ENCODE assay signal across 10 mouse cellular contexts in the genomic region with DNA sequence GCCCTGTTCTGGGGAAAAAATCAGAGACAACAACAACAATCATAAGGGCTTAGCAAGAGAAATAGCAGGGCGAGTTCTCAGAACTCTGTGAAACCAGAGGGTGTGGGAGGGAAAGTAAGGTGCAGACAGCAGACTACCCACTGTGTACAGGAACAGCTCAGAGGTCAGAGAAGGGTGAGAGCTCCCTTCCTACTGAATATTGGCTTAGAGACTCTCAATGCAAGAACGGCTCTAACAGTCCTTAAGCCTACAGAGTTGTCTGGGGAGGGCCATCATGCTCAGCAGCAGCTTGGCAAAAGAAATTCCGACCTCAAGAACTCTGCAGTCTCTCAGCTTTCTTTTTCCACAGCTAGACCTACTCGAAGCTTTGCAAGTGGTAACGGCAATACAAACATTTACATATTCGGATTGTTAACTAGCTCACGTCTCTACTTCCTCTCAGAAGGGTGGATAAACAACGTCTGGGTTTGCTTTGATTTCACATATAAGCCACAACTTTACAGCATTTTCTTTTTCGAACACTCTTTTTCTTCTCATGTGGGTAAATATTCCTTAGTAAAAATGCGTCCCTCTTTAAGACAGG. TPM values are rescaled to one million over a fixed set of nuclear protein-coding genes. Genes with fewer than 3 reads are reported as not detected.
DNase-seq lines count a peak whose midpoint lies in the region; ATAC-seq and TF ChIP-seq lines count a peak whose summit lies in the region.
"Had no signal": no experiment of that assay in that cellular context is flagged by ENCODE, and none has a peak within 500 bp of the region (broad histone marks: within the 10 kb centered on the region; RNA-seq: fewer than 3 reads in every experiment).

No protein-coding gene starts in this region.

- WGBS in heart, postnatal 0 days: 41% methylated on average over 10 of the region's 10 CpGs
- WGBS in heart, embryonic 11.5 days (ENCODE audit: insufficient replicate concordance): 39% methylated on average over 10 of the region's 10 CpGs
- WGBS in lung, postnatal 0 days: 24% methylated on average over 10 of the region's 10 CpGs
- 37% methylated on average over 10 of the region's 10 CpGs for WGBS in hindbrain, embryonic 12.5 days
- WGBS in forebrain, embryonic 14.5 days: 42% methylated on average over 10 of the region's 10 CpGs

- H3K4me3 ChIP-seq in heart, postnatal 0 days (ENCODE audit: low read depth, low read length): peak overlapping the region; percentile 55
- no peak overlapping the region for H3K4me3 ChIP-seq in heart, embryonic 11.5 days (ENCODE audit: low read depth, low read length)
- no peak overlapping the region for H3K4me3 ChIP-seq in lung, postnatal 0 days (ENCODE audit: low read depth, low read length)
- H3K4me3 ChIP-seq in hindbrain, embryonic 12.5 days: no peak overlapping the region
- no peak overlapping the region for H3K4me3 ChIP-seq in forebrain, embryonic 14.5 days (ENCODE audit: low read depth, low read length)
- H3K4me3 ChIP-seq: forebrain, embryonic 15.5 days had no signal

- peak overlapping the region; percentile 67 for H3K27ac ChIP-seq in heart, postnatal 0 days (ENCODE audit: low read depth)
- H3K27ac ChIP-seq in heart, embryonic 11.5 days (ENCODE audit: low read depth, low read length): no peak overlapping the region
- H3K27ac ChIP-seq in lung, postnatal 0 days (ENCODE audit: low read length): no peak overlapping the region; the same call in 1 of the 2 replicates
- no peak overlapping the region for H3K27ac ChIP-seq in hindbrain, embryonic 12.5 days
- no peak overlapping the region for H3K27ac ChIP-seq in forebrain, embryonic 14.5 days (ENCODE audit: low read depth, low read length)
- H3K27ac ChIP-seq: forebrain, embryonic 15.5 days; hindbrain, postnatal 0 days had no signal

- TF ChIP-seq EP300 in heart, postnatal 0 days (IDR thresholded peaks at IDR 0.05; ENCODE audit: low read depth): no peak
- no peak for TF ChIP-seq EP300 in lung, postnatal 0 days (IDR thresholded peaks at IDR 0.05)

- peak overlapping the region; percentile 73 for H3K4me2 ChIP-seq in heart, postnatal 0 days (ENCODE audit: low read depth, low read length)
- no peak overlapping the region for H3K4me2 ChIP-seq in heart, embryonic 11.5 days
- peak overlapping the region; percentile 22; the same call in 1 of the 2 replicates for H3K4me2 ChIP-seq in lung, postnatal 0 days (replicated peaks; ENCODE audit: low read depth, low read length)
- H3K4me2 ChIP-seq in hindbrain, embryonic 12.5 days (replicated peaks): no peak overlapping the region
- no peak overlapping the region for H3K4me2 ChIP-seq in forebrain, embryonic 14.5 days (ENCODE audit: low read length)
- H3K4me2 ChIP-seq: forebrain, embryonic 15.5 days had no signal

- 0 out of 2 replicates have a peak overlapping the region, but pooled peaks have one; percentile 43 for H3K9ac ChIP-seq in heart, postnatal 0 days (replicated peaks; ENCODE audit: low read depth, low read length)
- H3K9ac ChIP-seq in heart, embryonic 11.5 days (ENCODE audit: low read depth, low read length): no peak overlapping the region
- no peak overlapping the region for H3K9ac ChIP-seq in lung, postnatal 0 days (replicated peaks; ENCODE audit: low read depth)
- H3K9ac ChIP-seq in hindbrain, embryonic 12.5 days: no peak overlapping the region
- H3K9ac ChIP-seq in forebrain, embryonic 14.5 days (ENCODE audit: low read length): no peak overlapping the region
- H3K9ac ChIP-seq: forebrain, embryonic 15.5 days had no signal

- H3K4me1 ChIP-seq in heart, postnatal 0 days (ENCODE audit: control insufficient read depth, insufficient read depth): peaks cover 14% of the 10 kb centered on the region
- H3K4me1 ChIP-seq in heart, embryonic 11.5 days (ENCODE audit: control insufficient read depth, insufficient read depth, low read length): no peaks in the 10 kb centered on the region
- H3K4me1 ChIP-seq in lung, postnatal 0 days (ENCODE audit: insufficient read depth, low read depth, low read length): 0 out of 2 replicates have a peak, but pooled peaks cover 4% of the 10 kb centered on the region
- H3K4me1 ChIP-seq in hindbrain, embryonic 12.5 days: peaks cover 8% of the 10 kb centered on the region; the same call in 1 of the 2 replicates
- no peaks in the 10 kb centered on the region for H3K4me1 ChIP-seq in forebrain, embryonic 14.5 days (ENCODE audit: control insufficient read depth, insufficient read depth, low read length)

- no peaks in the 10 kb centered on the region for H3K9me3 ChIP-seq in heart, postnatal 0 days (replicated peaks; ENCODE audit: control insufficient read depth, low read length)
- no peaks in the 10 kb centered on the region for H3K9me3 ChIP-seq in heart, embryonic 11.5 days (replicated peaks; ENCODE audit: control insufficient read depth, low read length)
- H3K9me3 ChIP-seq in lung, postnatal 0 days (ENCODE audit: low read length): no peaks in the 10 kb centered on the region
- H3K9me3 ChIP-seq in hindbrain, embryonic 12.5 days (replicated peaks): no peaks in the 10 kb centered on the region
- no peaks in the 10 kb centered on the region for H3K9me3 ChIP-seq in forebrain, embryonic 14.5 days (replicated peaks; ENCODE audit: control insufficient read depth, low read length)
- H3K9me3 ChIP-seq: forebrain, embryonic 15.5 days had no signal

- 0 out of 2 replicates have a peak, but pooled peaks cover 4% of the 10 kb centered on the region for H3K36me3 ChIP-seq in heart, postnatal 0 days (replicated peaks; ENCODE audit: control insufficient read depth, insufficient read depth, low read length)
- no peaks in the 10 kb centered on the region for H3K36me3 ChIP-seq in heart, embryonic 11.5 days (ENCODE audit: control insufficient read depth, insufficient read depth, low read length)
- no peaks in the 10 kb centered on the region for H3K36me3 ChIP-seq in lung, postnatal 0 days (ENCODE audit: insufficient read depth, low read length)
- H3K36me3 ChIP-seq in hindbrain, embryonic 12.5 days: no peaks in the 10 kb centered on the region
- H3K36me3 ChIP-seq in forebrain, embryonic 14.5 days (ENCODE audit: control insufficient read depth, insufficient read depth, low read length): no peaks in the 10 kb centered on the region
- H3K36me3 ChIP-seq: forebrain, embryonic 15.5 days had no signal

- no peak for ATAC-seq in heart, postnatal 0 days (ENCODE audit: insufficient read depth, low read depth)
- ATAC-seq in heart, embryonic 11.5 days (replicated peaks; ENCODE audit: insufficient number of reproducible peaks, low FRiP score, low TSS enrichment): no peak
- peak; percentile 49 for ATAC-seq in CD4-positive, CD25-positive, alpha-beta regulatory T cell, adult 4 months
- no peak for ATAC-seq in lung, postnatal 0 days
- ATAC-seq in hindbrain, embryonic 12.5 days (ENCODE audit: low FRiP score): no peak
- no peak for ATAC-seq in forebrain, embryonic 14.5 days
- ATAC-seq: forebrain, embryonic 15.5 days; hindbrain, postnatal 0 days had no signal

- H3K27me3 ChIP-seq in heart, postnatal 0 days (ENCODE audit: control insufficient read depth, insufficient read depth, low read length): no peaks in the 10 kb centered on the region
- peaks cover 10% of the 10 kb centered on the region for H3K27me3 ChIP-seq in heart, embryonic 11.5 days (ENCODE audit: control insufficient read depth, insufficient read depth, low read length)
- H3K27me3 ChIP-seq in lung, postnatal 0 days (replicated peaks; ENCODE audit: insufficient read depth, low read length): no peaks in the 10 kb centered on the region
- peaks cover 58% of the 10 kb centered on the region for H3K27me3 ChIP-seq in hindbrain, embryonic 12.5 days
- peaks cover 12% of the 10 kb centered on the region; the same call in 1 of the 2 replicates for H3K27me3 ChIP-seq in forebrain, embryonic 14.5 days (replicated peaks; ENCODE audit: control insufficient read depth, insufficient read depth, low read length)

- no peak for DNase-seq in heart, postnatal 0 days (ENCODE audit: low spot score)
- DNase-seq in fibroblast of lung, adult 2 months (ENCODE audit: low read depth): peak; percentile 11
- DNase-seq in lung, postnatal 0 days (ENCODE audit: low spot score): peak; percentile 15
- no peak for DNase-seq in forebrain, embryonic 14.5 days (ENCODE audit: low spot score)
- no peak for DNase-seq in right cerebral cortex, postnatal 14 days

- TF ChIP-seq CTCF in heart, postnatal 0 days (IDR thresholded peaks at IDR 0.05; ENCODE audit: low read depth): no peak
- TF ChIP-seq CTCF in lung, postnatal 0 days (IDR thresholded peaks at IDR 0.05): no peak

RNA-seq across cellular contexts. Expression of gene Nt5e, which starts 2.3 kb away (rescaled TPM):
- 17.0 and 24.4 TPM in 2 replicates for total RNA-seq in heart, postnatal 0 days (2014; rRNA removed; ENCODE audit: low replicate concordance)
- 9.2 and 9.4 TPM in 2 replicates for polyA plus RNA-seq in heart, postnatal 0 days (2015; fragmentation: Nextera tagmentation; extraction: Ambion mirVana)
- 2.8 and 3.0 TPM in 2 replicates for polyA plus RNA-seq in heart, embryonic 11.5 days (2014; fragmentation: Nextera tagmentation; extraction: Ambion mirVana)
- 100 to 1,000 TPM; 231 to 300 TPM for polyA plus RNA-seq in CD4-positive, CD25-positive, alpha-beta regulatory T cell, adult 4 months (2017; shearing (Covaris generic))
- 5.3 and 5.8 TPM in 2 replicates for polyA plus RNA-seq in lung, postnatal 0 days (2015; fragmentation: Nextera tagmentation; extraction: Ambion mirVana)
- 1.5 and 1.6 TPM in 2 replicates for polyA plus RNA-seq in hindbrain, embryonic 12.5 days (2016; fragmentation: Nextera tagmentation; extraction: Ambion mirVana)
- polyA plus RNA-seq in forebrain, embryonic 14.5 days (2014; fragmentation: Nextera tagmentation; extraction: Ambion mirVana): 0.48 and 0.94 TPM in 2 replicates

Comparison
In these comparisons a context has a peak if more than half of its experiments do, and no peak if none do; other contexts are left out.
1. H3K4me2 ChIP-seq: peak in heart, postnatal 0 days (single experiment) and lung, postnatal 0 days (single experiment); none in heart, embryonic 11.5 days (single experiment), hindbrain, embryonic 12.5 days (single experiment) and forebrain, embryonic 14.5 days (single experiment).
2. DNase-seq: peak in fibroblast of lung, adult 2 months (single experiment) and lung, postnatal 0 days (single experiment); none in heart, postnatal 0 days (single experiment), forebrain, embryonic 14.5 days (single experiment) and right cerebral cortex, postnatal 14 days (single experiment).
3. RNA of gene Nt5e, which starts 2.3 kb away (polyA plus RNA-seq): 231 to 300 TPM in CD4-positive, CD25-positive, alpha-beta regulatory T cell, adult 4 months; 9.2 to 9.4 TPM in heart, postnatal 0 days, 5.3 to 5.8 TPM in lung, postnatal 0 days, 2.8 to 3.0 TPM in heart, embryonic 11.5 days, 1.5 to 1.6 TPM in hindbrain, embryonic 12.5 days and 0.48 to 0.94 TPM in forebrain, embryonic 14.5 days; every median in the first group is over 10 times any median in the second.